Mouse (Mus musculus) thymus, postnatal 14 days (tissue): ENCODE results near the gene Gadl1.

Source experiments
- DNase-seq: peaks from one replicate; pipeline ENCODE4 v3.0.0; 2021

Gene Gadl1

GRCm38 (mm10) chr9:115937915-115938314, 28.7 kb downstream of the Gadl1 start:
- DNase-seq = no peak

DNA sequence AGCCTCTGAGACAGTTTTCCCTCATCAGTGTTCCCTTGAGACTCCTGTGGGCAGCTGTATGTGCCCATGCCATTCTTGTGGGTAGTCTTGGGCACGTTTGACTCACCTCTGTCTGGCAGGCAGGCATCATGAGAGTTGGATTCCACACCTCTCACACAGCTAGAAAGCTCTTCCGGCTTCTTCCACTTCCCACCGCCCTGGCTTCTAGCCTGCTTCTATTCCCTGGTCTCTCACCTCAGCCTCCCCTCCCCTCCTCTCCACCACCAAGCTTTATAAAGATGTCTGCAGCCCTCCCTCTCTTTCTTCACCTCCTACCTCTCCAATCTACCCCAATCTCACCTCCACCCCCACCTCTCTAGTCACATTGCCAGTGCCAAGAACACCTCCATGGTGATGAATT, 30.2 kb downstream of the Gadl1 start:
- DNase-seq = no peak

GRCm38 (mm10) chr9:115941171-115941570, 31.9 kb downstream of the Gadl1 start:
- DNase-seq = no peak

DNA sequence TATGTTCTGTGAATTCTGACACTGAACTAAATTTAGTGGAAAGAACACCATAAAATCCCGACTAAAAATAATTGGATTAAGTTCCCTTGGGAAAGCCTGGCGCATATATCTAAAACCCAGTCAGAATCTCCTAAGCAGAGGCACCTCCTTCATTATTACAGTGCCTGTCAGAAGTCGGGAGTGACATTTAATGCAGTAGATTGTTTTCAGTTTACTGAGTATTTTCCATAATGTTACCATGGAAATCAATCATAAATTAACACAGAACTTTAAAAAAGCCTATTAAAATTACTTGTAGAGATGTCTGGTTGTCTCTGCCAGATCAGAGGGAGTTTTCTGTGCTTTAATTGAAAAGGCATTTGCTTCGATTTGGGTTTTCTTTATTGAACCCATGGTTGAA, 33.2 kb downstream of the Gadl1 start:
- no peak for DNase-seq

DNA sequence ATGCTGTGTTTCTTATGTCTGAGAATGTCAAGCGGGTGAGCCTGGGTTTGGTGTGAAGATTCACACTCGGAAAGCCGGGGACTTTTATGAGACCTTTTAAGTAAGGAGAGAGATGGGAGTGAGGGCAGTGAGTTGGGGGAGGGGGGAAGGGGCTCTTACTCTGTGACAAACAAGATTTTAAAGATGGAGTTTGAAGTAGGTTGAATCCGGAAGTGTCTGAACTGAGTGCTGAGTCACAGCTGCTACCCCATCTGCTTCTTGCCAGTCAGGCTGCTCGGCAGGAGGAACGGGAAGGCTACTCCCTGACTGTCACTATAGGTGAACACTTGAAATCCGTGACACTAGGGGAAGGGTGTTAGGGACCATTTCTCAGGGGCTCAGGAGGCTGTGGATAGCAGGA, 33.7 kb downstream of the Gadl1 start:
- DNase-seq = peak; percentile 29

DNA sequence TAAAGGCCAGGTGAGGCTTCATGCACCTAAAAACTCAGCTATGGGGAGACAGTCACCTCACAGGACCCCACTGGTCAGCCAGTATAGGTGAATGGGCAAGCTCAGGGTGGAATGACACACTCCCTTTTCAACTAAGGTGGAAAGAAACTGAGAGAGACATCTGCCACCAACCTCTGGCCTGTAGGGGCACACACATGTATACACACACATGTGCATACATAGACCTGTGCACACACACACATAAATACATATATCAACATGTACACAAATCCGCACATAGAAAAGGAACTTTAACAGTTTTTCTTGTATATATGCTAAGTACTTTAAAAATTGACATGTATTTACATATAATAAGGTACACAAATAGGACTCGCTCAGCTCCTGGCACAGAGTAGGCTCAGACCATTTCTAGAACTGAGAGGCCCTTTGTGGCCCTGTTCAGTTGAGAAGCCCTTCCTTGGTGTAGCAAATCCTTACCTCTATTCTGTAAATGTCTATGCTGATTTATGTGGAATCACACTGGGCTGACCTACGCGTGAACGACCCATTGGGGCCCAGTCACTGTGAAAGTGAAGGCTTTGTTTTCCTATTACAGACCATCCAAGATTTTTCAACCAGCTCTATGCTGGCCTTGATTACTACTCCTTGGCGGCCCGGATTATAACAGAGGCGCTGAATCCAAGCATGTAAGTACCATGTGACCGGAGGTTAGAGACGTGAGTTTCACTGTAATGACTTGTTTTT, 34.5 kb downstream of the Gadl1 start:
- DNase-seq = no peak

DNA sequence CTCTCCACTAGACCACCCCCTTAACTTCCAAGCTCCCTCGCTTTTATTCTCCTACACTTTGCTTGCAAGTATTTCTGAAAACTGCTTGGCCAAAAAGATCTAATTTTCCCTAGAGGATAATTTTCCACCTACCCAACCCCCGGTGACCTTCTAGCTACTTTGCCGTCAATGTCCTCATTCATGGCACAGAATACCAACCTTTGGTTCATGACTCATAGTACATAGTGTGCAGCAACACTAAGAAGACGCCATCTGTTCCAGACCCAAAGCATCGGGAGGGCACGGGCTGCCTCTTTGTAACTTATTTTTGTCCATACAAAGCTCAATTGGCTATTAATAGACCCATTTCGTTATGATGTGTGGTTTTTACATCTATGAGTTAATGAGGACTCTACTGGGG, 55.8 kb downstream of the Gadl1 start:
- DNase-seq = no peak

- DNase-seq = no peak
Measured at GRCm38 (mm10) chr9:115966116-115966515, 56.9 kb downstream of the Gadl1 start.

- no peak for DNase-seq
Measured at GRCm38 (mm10) chr9:115966746-115967145, 57.5 kb downstream of the Gadl1 start.

- no peak for DNase-seq
Measured at GRCm38 (mm10) chr9:115967638-115968037, 58.4 kb downstream of the Gadl1 start.

GRCm38 (mm10) chr9:115976901-115977300, 67.6 kb downstream of the Gadl1 start:
- DNase-seq = no peak

- no peak for DNase-seq
Measured at GRCm38 (mm10) chr9:115977598-115978240, 68.5 kb downstream of the Gadl1 start.

DNA sequence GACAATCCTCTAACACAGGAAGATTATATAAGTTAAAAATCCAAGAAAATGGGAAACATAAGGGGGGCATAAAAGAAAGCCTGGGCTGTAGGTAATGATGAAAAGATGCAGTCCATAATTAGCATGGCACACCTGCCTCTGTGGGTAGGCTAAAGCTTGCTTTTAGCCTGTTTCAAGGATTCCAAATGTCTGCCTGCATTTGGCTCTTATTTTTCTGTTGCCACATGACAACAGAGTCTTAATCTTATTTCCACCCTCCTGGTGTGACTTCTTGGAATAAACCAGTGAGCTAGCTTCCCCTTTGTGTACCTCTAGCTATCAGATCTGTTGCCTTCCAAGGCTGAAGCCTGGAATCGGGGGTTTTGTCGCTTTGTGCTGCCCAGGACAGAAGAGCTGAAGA, 69.2 kb downstream of the Gadl1 start:
- DNase-seq = no peak

- DNase-seq = peak; percentile 13
Measured at GRCm38 (mm10) chr9:115990661-115991060, 81.4 kb downstream of the Gadl1 start.

DNA sequence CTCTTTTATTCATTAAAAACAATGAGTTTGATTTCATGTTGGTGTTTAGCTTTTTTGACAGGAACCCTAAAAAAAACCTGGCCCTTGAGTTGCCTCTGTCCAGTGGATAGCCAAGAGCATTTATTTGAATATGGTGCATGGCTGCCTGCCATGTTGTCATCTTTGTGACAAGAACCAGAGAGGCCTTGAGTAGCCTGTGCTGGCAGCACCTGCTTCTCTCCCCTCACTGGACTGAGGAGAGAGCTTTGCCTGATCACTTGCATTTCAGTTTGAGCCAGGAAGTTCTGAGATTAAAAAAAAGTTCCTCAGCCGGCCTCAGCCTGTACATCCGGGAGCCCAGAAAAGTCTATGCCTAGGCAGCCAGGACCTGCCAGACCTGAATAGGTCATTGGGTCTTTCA, 85.5 kb downstream of the Gadl1 start:
- no peak for DNase-seq

DNA sequence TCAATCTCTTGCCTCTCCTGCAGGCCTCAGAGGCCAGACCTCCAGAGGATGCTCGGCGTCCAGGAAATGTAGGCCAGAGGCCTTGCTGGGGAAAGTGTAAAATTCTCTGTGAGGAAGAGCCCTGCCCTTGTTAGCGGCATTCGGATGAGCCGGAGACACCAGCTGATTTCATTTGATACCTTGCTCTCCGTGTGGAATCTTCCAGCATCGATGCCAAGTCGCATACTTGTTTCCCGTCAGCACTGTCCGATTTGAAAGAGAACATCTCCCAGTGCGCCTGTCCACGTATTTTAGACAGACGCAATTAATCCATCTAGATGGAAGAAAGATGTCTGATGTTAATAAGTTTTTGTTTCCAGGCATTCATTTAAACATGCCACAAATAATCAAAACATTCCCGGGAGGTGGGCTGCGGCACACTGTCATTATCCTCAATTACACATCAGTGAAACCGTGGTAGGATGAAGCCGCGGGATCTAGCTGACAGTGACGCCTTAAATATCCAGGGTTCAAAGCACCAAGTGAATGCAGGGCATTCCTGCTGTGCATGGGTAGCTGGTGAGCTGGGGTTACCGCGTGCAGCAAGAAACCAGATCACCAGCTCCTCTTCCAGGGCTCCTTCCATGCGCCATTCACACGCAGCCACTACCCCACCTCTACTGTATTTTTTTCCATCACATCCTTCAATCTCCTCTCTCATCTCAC, 86.8 kb downstream of the Gadl1 start:
- no peak for DNase-seq

DNA sequence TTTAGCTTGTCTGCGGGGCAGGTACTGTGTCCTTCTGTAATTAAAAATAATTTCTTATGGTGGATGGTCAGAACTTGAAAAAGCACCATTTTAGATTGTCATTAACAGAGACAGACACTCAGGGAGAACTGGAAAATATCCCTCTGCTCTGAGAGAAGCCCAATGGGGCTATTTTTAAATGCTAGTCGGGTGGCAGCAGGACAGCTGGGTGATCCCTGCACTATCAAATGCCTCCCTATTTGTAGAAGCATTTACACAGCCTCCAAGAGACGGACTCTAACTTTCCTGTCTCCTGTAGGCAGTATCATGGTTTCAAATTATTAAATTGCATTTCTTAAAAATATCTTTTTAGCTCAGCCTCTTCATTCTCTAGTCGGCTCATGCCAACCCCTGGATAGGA, 89.1 kb downstream of the Gadl1 start:
- DNase-seq = no peak

GRCm38 (mm10) chr9:115999361-115999990, 90.2 kb downstream of the Gadl1 start:
- no peak for DNase-seq

GRCm38 (mm10) chr9:116013911-116014310, 104.7 kb downstream of the Gadl1 start:
- no peak for DNase-seq

DNA sequence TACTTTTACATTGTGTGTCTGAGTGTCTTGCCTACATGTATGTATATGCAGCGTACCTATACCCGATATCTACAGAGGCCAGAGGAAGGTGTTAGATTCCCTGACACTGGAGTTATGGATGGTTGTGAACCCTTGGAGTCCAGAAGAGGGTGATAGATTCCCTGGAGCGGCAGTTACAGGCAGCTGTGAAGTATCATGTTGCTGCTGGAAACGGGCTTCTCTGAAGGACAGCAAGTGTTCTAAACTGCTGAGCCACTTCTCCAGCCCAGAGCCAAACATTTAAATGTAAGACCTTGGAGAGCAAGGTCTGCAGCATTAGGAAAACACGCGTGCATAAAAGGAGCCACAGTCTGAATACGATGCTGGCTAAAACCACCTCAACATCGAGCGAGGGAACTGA, 107.0 kb downstream of the Gadl1 start:
- no peak for DNase-seq

- DNase-seq = no peak
Measured at GRCm38 (mm10) chr9:116017091-116017490, 107.8 kb downstream of the Gadl1 start.

DNA sequence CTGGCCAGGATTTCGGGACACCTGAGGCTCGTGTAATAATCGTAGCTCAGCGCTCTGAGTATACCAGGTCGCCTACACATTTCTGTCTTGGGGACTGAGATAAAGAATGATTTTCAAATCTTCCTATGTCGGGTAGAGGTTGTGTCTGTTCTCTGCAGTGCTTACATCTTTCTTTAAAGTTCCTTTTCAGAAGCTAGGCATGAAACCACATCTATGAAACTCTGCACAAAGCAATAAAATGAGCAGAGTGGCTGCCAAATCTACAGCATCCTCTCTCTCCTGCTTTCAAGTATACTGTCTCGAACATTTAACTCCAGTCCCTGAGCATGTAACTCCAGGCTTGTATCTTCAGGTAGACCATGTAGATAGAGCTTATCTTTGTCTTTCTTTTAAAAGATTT, 109.3 kb downstream of the Gadl1 start:
- DNase-seq = no peak

- DNase-seq = no peak
Measured at GRCm38 (mm10) chr9:116025371-116025770, 116.1 kb downstream of the Gadl1 start.

GRCm38 (mm10) chr9:116029076-116029475, 119.8 kb downstream of the Gadl1 start:
- no peak for DNase-seq
